Mouse (Mus musculus) neural tube, embryonic 10.5 days (tissue): ENCODE data around the gene Gdpd2.

Experiments
- DNase-seq: peaks from one replicate; pipeline ENCODE4 v3.0.0-alpha.2; 2017; ENCODE audit warnings: low spot score; ENCODE audit errors: extremely low spot score

The Gdpd2 gene

DNA sequence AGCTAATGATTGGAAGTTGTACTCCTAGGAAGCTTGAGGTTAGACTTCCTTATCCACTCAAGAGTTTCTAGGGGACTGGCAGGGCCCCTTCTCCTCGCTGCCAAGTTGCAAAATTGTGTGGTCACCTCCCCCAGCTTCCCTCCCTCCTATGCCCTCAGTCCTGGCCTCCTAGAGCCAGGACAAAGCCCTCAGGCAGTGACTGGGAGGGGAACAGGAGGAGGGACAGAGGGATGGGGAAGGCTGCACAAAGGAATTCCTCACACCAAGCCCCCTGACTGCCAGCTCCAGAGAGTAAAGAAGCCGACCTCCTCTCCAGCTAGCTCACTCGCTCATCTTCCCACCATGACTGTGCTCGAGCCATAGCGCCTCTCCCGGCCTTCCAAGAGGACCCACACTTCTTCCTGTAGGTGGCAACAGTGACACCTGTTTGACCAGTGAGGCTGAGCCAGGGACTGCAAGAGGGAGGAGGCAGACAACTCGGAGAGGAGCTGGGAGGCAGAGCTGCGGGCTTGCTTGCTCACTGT, at the start of gene Gdpd2:
Gdpd2 (plus strand) TSS at position 209 of the 524 bp plus-strand sequence.
- DNase-seq, result peak; percentile 35

DNA sequence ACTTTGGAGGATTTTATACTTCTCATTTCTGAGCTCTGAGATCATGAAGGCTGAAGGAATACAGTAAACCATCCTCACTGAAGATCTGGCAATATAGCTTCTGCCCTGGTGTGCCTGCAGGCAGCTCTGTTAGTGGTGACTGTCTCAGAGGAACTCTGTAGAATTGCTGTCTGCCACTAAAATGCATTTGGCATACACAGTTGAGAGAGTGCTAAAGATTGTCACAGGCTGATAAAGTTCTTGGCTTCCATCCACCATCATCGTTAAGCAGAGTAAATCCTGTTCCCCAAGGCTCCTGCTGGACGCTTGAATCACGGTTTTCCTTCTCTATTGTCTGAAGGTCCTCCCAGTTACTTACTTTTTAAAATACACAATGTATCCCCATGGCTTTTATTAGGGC, 43.1 kb upstream of the Gdpd2 start:
- DNase-seq, result no peak

DNA sequence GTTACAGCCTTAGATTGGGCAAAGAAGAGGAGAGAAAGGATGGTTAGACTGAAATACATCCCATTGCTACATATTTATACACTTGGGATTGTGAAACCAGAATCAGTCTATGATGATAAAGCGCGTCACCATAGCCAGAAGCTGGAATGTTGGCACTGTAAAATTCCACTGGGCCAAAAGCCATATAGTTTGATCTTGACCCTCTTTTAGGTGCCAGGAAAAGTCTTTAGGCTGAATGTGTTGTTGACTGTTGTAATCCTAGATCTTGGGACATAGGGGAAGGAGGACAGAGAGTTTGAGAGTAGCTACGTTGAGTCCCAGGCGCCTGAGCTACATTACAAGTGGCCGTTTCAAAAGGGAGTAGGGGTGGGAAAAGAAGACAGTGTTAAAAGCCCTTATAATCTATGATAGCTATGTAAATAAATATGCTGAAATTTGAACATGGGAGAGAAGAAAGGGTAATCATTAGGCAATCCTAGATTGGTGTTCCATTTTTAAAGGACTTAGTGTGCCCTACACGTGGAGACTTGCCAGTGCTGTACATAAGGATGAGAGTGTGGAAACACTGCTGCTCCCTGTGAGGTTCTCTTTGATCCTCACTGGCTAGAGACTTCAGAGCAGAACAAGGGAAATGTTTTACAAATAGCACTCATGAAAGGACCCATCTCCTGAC, 42.2 kb upstream of the Gdpd2 start:
- no peak for DNase-seq

DNA sequence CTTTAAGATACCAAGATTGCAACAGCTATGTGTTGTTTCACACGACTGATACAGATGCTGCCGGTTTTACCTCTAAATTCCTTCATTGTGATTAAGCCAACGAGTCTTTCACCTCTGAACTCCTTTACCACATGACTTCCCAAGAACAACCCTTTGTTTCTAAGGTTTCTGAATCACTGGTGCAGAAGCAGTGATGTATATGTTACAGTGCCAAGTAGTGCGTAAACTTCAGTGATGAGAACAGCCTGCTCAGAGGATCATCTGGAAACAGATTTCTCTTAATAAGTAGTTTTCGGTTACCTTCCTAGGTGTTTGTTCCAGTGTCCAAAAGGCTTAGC, 41.7 kb upstream of the Gdpd2 start:
- DNase-seq, result no peak

DNA sequence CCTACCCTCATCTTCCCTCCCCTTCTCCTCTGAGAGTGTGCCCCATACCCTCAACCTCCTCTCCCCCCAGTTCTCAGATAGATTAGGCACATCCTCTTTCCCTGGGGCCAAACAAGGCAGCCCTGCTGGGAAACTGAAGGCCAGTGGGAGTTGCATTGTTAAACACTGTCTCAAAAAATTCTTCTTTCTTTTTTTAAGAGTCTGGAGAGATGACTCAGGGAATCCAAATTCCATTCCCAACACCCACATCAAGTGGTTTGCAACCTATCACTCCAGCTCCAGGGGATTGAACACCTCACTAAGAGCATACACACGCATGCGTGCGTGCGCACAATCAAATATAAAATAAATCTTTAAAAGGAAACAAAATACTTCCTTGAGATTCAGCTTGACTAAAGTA, 32.9 kb upstream of the Gdpd2 start:
- DNase-seq, result no peak

DNA sequence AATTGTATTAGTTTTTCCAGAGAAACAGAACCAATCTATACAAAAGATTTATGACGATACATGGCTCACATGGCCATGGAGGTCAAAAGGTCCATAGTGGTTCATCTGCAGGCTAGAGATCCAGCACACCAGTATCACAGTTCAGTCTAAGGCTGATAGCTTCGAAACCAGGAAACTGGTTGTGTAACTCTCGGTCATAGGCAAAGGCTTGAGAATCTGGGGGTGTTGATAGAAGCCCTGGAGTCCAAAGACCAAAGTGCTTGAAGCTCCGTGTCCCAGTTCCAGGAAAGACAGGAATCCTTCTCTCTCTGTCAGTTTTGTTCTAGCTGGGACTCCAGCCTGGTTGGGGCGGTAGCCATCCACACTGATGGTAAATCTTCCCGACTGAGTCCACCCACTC, 21.6 kb upstream of the Gdpd2 start:
- no peak for DNase-seq

DNA sequence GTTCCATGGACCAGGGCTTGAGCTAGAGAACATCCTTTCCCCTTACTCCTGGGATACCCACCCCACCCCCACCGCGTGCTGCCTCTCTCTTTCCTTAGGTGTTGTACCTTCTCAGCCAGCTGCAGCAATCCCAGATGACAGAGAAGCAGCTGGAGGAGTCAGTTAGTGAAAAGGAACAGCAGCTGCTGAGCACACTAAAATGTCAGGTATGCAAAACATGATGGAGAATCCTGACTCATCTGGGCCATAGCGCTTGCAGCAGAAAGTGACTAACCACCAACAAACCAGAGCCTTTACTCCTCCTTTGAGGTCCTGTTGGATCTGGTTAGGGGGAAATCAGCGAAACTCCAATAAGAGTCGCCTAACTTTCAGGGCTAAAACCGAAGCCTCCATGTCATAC, 13.5 kb upstream of the Gdpd2 start:
- no peak for DNase-seq

DNA sequence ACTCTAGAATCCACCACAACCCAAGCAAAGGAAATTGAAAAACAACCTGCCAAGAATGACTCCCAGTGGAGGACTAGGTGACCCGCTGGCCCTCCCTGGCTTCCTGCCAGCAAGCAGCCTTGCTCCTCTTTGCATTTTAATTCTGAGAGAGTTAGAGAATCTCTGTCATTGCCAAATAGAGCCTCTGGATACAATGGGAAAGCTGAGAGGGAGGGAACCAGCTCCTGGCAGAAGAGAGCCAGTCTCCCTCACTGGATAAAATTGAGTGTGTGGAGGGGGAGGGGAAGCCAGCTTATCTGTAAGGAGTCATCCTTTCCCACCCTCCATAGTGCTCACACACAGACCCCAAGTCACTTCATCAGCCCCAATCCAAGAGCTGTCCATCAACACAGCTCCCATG, 726 bp upstream of the Gdpd2 start:
- DNase-seq, result no peak

DNA sequence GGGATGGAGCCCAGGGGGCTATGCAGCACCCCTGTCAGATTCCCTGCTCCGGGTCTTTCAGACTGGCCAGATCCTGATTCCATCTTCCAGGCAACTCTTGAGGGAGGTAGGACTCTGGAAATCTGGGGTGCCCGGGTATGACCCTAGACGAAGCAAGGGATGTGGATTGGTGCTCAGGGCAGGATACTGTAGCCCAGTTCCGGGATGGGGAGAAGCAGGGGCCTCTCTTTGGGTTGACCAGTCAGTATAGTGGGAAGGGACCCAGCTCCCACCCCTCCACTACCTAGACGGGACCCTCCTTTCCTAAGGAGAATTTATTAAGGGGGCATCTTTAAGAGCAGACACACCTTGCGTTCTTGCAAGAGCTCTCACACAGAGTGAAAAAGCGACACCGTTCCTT, 593 bp downstream of the Gdpd2 start:
- DNase-seq, result no peak

DNA sequence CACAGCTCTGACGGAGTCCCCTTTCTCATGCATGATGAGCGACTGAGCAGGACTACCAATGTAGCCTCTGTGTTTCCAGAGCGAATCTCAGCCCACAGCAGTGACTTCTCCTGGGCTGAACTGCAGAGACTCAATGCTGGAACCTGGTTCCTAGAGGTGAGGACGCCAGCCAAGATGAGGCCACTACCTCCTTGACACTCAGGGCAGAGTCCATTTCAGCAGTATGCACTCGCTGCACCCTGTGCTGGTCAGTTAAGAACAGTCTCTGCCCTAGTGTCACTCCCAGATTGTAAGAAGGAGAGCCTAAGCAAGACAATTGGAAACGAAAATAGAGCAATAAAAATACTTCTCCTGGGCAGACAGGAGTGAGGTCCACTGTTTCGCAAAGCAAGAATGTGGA, 4.7 kb downstream of the Gdpd2 start:
- DNase-seq, result no peak

DNA sequence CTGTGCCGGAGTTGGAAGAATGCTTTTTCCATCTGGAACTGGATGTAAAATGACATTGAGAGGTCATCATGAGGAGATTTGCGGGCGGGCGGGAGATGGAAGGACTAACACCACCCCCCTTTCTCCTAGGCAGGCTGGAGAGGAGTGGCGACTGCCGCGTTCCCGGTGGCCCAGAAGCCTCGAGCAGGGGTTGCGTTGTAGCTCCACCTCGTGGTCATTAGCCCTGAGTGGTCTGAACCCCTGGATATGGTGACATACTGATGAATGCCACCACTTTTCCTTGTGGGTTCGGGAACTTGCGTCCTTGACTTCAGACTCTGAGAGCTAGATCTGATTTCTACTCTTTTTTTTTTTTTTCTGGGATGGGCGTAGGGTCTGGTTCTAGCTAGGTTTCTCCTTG, 9.2 kb downstream of the Gdpd2 start:
- peak; percentile 26 for DNase-seq

DNA sequence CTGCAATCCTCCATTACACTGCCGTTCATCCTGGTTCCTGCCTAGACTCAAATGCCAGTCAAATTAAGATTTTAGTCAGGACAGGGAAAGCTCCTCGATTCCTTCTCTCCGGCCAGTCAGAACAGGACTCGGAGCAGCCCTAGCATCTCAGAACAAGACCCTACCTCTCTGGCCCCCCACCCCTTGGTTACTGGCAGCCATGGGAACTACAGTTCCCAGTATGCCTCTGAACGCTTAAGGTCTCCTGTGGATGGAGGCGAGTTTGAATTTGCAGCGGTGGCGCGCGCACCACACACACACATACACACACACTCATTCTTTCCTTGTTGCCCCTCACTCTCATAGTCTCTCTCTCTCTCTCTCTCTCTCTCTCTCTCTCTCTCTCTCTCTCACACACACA, 9.8 kb downstream of the Gdpd2 start:
- peak; percentile 15 for DNase-seq

DNA sequence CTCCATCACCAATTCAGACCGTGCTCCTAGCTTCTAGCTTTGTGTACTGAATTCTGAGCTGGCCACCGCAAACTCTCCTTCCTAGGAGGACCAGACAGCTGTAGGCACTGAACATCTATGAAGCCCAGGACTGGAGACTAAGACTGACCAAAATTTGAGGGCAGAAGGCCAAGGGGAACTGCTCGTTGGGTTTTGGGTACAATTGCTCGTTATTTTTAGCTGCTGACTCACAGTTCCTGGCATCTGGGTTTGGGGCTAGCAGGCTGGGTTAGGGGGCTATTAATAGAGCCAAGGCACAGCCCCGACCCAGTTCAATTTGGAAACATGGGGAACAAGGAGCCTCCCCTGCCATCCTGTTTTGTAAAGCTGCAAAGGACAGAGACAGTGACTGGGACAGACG, 11.1 kb downstream of the Gdpd2 start:
- no peak for DNase-seq

DNA sequence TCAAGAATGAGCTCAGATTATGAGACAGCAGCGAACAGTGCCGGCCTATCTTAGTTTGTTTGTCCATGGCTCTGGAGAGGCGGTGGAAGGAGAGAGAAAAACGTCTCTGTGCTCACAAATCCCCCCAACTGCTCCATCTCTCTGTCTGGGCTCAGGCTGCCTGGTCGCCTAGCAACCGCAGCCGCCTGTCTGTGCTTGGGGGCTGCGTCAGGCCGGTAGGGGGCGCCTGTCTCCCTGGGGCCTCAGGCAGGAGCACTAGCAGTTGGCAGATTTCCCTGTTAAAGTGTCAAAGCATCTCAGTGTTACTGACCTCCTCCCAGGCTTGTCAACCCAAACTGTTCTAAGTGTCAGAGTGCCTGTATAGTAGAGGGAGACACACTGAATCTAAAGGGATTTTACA, 12.3 kb downstream of the Gdpd2 start:
- DNase-seq, result peak; percentile 64

DNA sequence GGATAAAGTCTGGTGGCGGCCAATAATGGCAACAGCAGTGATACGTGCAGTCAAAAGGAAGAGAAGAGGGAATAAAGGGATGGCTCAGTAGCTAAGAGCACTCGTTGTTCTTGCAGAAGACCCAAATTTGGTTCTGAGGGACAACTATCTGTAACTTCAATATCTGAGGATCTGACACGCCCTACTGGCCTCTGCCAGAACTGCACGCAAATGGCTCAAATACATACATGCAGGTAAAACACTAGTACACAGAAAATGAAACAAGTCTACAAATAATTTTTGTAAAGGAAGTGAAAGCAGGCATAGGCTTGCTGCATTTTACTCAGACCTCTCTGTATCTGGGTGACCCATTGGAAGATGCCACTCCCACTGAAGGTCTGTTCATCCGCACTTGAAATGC, 36.2 kb downstream of the Gdpd2 start:
- no peak for DNase-seq

DNA sequence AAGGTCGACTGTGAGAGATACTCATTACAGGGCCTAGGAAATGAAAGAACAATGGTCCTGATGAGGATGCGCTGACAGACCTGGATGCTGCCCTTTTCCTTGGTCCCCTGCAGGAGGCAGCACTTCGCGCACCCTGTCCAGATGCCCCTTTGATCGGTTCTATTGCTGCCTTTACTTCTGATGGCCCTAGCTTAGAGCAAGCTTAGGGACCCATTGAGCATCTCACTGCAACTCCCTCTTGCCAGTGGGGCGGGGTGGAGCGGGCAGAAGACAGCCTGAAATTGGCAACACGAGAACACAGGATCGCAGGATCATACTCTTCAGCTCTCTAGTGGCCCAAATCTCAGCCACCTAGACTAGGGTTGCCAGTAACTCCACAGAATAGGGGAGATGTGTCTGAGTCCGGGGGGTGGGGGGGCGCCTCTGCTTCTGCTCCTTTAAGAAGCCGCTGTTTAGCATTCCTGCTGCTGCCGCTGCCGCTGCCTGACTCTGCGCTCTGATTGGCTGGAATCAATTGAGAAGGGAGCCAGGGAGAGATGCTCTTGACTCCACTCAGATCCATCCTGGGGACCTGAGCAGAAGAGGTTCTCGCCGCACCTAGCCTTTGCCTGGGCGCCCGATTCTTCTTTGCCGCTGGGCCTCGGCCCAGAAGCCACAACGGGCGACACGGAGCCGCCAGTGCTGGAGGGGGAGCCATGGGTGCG, 37.7 kb downstream of the Gdpd2 start, which contains the start of gene Dlg3:
Dlg3 (plus strand) TSS at position 542 of the 704 bp plus-strand sequence.
- DNase-seq, result peak; percentile 52

DNA sequence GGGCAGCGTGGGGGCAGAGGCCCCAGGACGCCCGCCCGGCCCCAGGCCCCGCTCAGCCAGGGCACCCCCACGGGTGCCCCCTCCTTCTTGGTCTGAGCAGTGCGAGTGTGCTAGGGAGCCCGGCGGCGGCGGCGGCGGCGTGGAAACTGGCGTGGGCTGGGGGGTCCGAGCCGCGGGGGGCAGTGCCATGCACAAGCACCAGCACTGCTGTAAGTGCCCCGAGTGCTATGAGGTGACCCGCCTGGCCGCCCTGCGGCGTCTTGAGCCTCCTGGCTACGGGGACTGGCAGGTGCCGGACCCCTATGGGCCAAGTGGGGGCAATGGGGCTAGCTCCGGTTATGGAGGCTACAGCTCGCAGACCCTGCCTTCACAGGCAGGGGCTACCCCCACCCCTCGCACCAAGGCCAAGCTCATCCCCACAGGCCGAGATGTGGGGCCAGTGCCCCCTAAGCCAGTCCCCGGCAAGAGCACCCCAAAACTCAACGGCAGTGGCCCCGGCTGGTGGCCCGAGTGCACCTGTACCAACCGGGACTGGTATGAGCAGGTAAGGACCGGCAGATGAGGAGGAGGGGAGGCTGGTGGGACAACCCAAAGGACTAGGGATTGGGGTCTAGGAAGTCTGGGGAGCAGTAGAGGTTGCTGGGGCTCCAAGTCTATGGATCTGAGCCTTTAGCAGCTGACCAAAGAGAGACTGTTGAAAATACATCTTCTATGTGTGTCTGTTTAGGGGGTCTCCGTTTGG, 38.4 kb downstream of the Gdpd2 start:
- DNase-seq, result no peak

DNA sequence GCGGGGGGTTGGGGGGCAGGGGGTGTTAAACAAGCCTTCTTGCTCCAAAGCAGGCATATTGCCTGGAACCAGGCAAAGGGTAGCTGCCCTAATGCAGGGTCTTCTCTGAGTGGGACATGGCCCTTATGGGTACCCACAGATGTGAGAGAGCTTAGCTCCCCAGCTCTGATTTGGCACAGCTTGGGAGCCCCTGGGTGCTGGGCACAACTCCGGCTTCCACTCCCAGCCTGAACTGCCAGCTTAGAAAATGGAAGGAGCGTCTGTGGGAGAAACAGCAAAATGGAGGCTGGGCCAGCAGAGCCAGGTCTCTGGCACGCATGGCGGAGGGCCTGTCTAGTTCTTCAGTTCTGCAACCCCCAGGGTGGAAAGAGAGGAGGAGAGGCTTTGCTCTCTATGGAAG, 39.6 kb downstream of the Gdpd2 start:
- DNase-seq, result no peak

DNA sequence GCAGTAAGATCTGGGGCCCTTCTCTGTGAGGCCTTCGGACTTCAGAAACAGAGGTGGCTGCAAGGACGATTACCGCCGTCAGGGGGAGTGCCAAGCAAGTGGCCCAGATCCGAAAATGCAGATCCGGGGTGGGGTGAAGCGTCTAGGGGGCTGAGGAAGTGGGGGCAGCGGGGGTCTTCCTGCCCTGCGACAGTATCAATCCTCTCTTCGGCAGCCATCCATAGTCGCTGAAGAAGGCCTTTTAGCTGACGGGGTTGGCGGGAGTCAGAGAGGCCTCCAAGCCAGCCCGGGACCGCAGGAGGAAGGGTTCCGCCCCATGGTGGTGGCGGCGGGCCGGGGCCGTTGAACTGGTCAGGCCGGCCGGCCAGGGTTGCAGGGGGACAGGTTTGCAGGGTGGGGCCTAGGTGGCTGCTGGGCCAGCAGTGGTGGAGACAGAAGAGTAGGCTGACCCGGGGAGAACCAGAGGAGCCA, 44.7 kb downstream of the Gdpd2 start:
- DNase-seq, result peak; percentile 56

DNA sequence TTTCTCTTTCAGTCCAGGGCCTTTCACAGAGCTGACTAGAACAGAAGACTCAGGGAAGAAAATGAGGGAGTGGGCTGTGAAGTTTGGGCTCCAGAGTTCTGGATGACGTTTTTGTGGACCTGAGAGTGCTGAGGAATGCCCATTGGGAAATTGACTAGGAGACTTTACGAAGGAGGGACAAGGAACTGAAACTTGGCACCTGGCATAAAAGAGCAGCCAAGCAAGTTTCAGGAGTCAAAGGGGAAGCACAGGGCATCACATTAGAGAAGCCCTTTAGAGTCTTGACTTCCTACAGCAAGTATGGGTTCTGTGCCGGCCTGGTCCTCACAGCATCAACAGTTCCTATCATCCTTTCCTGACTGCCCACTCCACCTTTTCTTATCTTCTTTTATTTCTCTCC, 45.7 kb downstream of the Gdpd2 start:
- DNase-seq, result no peak

DNA sequence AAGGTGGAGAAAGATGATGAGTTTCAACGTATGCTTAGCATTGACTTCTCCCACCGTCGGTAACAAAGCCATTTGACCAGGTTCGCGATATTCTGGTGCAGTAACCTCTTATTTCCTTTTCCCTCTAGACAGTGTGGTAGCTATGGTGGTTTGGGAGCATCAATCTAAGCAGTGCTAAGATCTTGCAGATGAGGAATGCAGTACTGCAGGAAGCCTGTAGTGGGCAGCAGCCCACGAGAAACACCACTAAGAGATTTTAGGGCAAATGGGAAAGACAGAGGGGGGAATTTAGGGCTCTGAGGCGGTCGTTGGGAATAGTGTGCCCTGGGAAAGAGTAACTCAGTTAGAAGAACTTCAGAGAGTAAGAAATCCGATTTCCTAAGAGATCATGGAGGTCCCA, 46.8 kb downstream of the Gdpd2 start:
- peak; percentile 46 for DNase-seq

DNA sequence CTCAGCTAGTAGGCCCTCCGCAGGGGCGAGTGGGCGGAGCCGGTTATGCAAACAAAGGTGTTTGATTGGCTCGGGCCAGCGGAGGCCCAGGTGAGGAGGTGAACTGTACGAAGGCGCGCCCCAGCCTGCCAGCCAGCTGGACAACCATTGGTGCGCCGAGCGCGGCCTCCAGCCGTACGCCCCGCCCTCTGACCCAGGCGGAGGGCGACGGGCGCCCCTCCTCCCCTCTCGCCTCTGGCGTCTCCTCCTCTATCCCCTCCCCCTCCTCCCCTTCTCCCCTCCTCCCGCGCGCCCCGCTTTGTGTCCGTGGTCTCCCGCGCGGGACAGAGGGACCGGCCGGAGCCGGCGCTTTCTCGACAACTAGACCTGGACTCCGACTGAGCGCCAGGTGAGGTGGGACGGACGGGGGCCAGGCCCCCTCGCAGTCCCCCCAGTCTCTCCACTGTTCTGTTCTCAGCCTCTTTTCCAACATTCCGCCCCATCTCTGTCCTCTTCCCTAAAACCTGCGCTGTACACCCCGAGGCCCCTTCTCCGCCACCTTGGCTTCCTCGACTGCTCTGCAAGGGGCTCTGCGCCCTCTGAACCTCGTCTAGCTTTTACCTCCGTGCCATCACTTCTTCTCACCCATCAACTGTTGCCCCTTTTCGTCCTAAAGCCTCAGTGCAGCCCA, 47.4 kb downstream of the Gdpd2 start:
- peak; percentile 67 for DNase-seq
